Mouse (Mus musculus) liver (tissue): Measurements from ENCODE around the gene Cfap299.

ENCODE experiments used
- DNase-seq: peaks from one replicate; pipeline ENCODE4 v3.0.0-alpha.2; 2020; ENCODE audit warnings: mixed read lengths

The Cfap299 gene

GRCm38 (mm10) chr5:98380360-98380759, 51.3 kb downstream of the Cfap299 start:
- no peak for DNase-seq

DNA sequence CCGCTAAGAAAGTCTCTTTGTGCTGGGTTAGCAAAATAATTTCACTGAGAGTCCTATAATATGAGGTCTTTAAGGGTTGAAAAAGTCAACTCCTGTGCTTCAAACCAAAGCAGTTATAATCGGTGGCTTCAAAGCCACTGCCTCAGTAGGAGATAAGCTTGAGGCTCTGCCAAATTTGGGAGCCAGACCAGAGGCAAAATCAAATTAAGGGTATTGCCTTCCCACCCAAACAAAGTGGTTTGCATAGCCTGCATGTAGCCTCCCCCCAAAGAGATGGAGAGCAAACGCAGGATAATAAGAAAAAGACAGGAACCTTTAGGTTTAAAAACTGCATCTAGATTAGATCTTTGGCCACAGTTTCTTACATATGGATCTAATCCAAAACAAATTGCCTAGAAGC, 58.0 kb downstream of the Cfap299 start:
- DNase-seq, result no peak

DNA sequence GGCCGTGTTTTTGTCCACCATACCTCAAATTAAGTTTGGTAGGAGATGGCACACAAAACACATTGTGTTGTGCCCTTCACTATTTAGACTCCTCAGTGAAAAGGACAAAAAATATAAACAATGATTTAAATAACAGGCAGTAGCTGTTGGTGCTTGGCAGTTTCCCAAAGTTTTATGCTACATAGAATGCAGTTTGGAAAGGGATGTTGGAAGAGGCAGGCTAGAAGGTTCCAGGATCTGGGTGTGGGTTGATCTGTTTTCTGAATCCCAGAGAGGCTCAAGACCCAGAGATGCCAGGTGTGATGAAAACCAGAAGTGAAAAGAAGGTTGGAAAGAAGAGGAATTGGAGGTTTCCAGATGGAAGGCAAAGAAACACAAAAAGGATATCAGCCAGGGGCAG, 73.1 kb downstream of the Cfap299 start:
- no peak for DNase-seq

GRCm38 (mm10) chr5:98410060-98410459, 81.0 kb downstream of the Cfap299 start:
- DNase-seq, result no peak

GRCm38 (mm10) chr5:98416385-98417145, 87.5 kb downstream of the Cfap299 start:
- DNase-seq, result no peak

DNA sequence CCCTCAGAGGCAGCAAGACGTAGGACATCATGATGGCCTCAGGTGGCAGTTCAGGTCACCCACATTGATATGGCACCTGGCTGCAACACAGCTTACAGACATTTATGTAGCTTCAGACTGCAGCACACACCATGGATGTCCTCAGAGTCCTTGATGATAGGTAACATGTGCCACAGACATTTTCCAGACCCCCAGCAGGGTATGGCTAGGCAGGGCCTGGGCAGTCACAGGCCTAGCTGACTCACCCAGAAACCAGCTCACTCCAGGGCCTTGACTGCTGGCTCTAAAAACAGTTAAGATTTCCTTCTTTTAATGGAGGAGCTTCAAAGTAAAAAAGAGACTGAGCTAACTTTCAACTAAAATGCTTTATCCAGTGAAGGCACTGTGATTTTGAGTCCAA, 95.9 kb downstream of the Cfap299 start:
- no peak for DNase-seq

- no peak for DNase-seq
Measured at GRCm38 (mm10) chr5:98426112-98426511, 97.0 kb downstream of the Cfap299 start.

- DNase-seq, result no peak
Measured at GRCm38 (mm10) chr5:98430060-98430459, 101.0 kb downstream of the Cfap299 start.

DNA sequence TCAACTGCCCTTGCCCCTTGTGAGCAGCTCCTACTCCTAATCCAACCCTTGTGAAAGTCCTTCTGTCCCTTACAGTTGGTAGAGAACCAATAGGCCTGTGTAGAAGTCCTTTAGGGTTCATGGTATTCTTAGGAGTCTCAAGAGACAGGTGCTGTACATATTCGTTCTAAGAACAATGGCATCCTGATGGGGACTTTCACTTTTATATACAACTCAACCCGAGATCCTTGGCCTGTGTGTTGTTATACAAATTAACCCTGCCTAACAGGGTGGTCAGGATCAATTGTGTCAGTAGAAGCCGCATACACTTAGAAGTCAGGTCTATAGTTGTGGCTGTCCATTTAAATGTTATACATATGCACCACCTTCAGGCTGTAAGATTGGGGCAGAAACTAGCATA, 109.6 kb downstream of the Cfap299 start:
- no peak for DNase-seq

DNA sequence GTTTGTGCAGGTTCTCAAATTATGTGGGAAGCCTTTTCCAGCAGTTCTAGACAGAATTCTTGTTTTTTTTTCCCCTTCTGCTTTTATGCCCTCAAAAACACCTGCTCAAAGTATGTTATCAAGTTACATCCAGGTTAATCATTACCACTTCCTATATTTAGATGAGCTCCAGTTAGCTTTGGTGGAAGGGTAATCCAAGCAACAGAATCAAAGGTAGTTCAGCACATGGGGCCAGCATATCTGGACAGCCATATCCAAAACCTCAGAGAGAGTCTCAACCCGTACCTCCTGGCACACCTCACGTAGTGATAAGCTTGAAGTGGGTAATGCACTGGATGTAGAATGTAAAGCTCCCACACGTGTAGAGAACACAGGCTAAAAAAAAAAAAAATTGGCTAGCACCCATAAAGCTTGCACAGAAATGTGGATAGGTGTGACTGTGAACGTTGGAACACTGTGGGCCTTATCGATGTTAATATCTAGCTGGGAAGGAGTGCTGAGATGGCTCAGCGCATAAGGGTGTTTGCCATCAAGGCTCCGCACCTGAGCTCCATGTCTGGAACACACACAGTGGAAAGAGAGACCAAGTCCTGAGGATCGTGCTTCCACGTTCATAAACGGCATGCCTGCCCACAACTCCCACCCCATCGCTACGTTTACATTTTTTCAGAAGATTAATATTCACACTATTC, 117.8 kb downstream of the Cfap299 start:
- no peak for DNase-seq

GRCm38 (mm10) chr5:98449873-98450272, 120.8 kb downstream of the Cfap299 start:
- DNase-seq, result no peak

DNA sequence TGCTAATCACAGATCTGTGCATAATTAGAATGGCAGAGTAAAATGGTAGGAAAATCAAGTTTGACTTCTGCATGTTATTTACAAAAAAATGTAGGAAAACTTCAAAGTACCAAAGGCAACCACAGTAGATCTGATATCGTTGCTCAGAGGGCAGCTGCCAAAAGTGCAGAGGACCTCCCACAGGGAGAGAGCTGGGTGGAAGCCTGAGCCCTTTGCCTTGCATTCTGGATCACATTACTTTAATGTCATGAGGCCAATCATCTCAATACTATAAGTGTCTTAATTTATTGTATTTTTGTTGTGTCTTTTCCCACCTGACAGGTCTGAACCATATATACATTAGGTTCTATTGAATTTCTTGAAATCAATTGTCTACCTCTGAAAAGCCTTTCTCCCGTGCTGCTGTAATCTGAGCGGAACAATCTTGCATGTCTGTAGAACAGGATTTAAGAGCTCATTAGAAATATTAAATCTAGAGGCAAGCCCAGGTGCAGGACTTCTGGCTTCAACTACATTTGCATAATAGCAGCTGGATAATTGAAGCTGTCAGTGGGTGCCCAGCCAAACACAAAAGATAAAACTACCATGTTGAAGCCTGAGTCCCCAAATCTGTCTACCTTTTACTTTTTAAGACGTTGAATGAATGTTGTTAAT, 137.9 kb downstream of the Cfap299 start:
- no peak for DNase-seq

DNA sequence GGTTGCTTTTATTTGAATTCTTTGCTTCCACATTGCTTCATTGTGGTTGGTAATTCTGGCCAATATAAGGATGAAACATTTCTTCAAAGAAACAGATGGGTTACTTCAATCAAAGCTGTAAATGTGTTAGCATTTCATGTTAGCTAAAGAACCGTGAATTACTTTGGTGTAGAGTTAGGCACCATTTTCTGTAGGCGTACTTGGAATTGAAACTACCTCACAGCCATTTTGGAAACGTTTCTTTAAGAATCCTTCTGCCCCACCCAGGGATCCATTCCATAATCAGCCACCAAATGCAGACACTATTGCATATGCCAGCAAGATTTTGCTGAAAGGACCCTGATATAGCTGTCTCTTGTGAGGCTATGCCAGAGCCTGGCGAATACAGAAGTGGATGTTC, 140.9 kb downstream of the Cfap299 start:
- no peak for DNase-seq

DNA sequence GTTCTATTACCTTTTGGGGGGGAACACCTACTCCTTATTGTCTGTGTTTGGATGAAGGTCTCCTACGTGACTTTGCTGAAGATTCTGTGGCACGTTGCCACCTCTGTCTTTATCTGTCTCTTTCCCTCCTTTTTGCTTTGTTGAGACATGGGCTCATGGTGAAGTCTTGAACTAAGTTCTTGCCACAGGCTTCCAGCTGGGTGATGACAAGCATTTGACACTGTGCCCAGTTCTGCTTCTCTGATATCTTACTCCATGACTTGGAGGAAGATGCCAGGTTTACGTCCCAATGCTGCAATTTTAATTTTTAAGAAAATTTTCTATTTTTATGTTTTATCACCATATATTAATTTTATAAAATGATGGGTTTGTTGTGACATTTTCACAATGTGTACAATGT, 147.4 kb downstream of the Cfap299 start:
- no peak for DNase-seq

GRCm38 (mm10) chr5:98477261-98477660, 148.2 kb downstream of the Cfap299 start:
- no peak for DNase-seq

DNA sequence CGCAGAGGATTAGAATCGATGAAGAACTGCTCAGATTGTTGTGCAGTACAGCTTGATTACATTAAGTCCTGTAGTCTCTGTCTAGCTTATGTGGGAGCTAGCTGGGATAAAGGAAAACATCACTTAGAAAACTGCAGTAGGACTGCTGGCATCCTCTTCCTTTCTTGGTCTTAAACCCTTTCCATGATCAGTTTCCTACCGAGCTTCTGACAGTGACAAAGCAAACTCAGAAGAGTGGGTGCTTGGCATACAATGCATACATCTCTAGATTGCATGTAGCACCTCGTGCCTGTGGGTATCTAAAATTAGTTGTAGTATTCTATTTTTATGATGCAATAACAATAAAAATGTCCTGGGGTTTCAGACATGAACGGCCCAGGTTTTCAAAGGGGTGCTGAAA, 154.4 kb downstream of the Cfap299 start:
- DNase-seq, result no peak

DNA sequence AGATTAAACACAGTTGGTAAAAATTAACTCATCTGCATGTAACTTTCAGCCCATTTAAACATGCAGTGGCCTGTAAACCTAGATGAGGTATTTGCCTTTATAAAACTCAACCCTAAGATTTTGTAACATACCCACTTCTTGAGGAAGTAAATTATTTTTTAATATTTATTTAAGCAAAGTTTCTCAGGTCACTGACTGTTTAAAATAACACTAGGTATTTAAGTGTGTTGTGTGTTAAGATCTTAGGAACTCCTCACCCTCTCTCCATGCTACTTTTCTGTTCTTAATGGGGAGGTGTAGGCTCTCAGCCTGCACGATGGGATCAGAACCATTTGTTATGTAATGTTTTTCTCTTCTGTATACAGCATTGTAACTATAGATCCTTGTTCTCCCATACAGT, 156.1 kb downstream of the Cfap299 start:
- DNase-seq, result no peak

DNA sequence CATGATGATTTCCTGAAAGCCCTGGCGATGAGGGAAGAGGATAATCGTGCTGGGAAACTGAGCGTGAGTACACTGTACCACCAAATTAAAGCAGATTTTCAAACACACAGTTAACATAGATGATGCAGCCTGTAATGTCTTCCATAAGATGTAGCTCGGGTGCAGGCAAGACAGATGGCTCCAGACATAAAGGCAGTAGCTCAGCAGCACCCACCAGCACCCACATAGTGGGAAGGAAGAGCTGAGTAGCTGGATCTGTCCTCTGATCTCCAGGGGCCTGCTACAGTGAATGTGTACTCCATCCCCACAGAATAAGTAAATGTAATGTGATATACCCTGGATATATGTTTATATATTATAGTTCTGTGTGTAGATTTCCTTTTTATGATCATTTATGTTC, 169.2 kb downstream of the Cfap299 start:
- no peak for DNase-seq

DNA sequence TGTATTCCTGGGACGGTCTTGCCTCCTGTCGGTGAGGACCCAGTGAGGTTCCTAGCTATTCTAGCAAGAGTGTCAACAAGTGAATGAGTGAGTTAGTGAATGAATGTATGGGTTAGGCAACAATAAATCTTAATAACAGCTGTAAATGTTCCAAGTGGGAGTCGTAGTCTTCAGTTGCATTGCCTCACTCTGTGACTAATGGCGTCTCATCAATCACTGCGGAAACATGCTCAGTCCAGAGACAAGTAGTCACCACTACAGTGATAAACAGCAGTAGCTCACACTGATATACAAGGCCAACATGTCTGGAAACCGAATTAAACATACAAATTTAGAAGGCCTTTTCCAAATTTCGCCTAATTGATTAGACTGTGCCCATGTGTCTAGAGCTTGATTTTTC, 187.1 kb downstream of the Cfap299 start:
- no peak for DNase-seq

DNA sequence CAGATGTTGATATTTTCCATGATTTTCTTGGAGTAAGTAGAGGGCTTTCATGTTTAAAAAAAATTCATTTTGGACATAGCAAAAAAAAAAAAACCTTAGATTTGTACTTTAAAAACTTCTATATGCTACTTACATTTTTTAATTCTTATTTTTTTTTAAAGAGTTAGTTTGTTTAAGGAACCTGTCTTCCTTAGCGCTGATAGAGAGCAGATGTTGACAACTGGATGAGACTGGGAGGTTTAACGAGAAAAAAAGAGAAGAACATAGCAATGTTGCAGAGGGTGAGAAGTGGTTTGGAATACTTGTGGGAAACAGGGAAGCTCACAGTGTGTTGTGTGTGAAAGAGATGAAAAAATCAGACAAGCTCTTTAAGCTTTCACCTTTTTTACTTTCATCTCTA, 191.0 kb downstream of the Cfap299 start:
- DNase-seq, result no peak

- no peak for DNase-seq
Measured at GRCm38 (mm10) chr5:98522270-98522977, 193.3 kb downstream of the Cfap299 start.

GRCm38 (mm10) chr5:98523050-98523449, 193.9 kb downstream of the Cfap299 start:
- DNase-seq, result no peak

GRCm38 (mm10) chr5:98523783-98524182, 194.7 kb downstream of the Cfap299 start:
- no peak for DNase-seq
